Mouse (Mus musculus) left cerebral cortex, postnatal 25 days (tissue): ENCODE data around the gene Tpm3. TPM values are rescaled to one million over a fixed set of nuclear protein-coding genes. Genes with fewer than 3 reads are reported as not detected.
A peak's percentile ranks its signal among the peaks of the same experiment; 100 is the strongest.

Source experiments
- DNase-seq, 2 experiments: peaks; one replicate each; pipeline ENCODE4 v3.0.0; 2022; ENCODE audit warnings: low spot score in 2 of 2, mixed read lengths in 1 of 2
- intact Hi-C: fragments of 180-260 bp; cut with DNase I; formaldehyde crosslinking; loops from one replicate; pipeline ENCODE4 v1.15.1; 2025
- total RNA-seq, 2 experiments: library from RNA; stranded (reverse); gene quantifications; 2 replicates each; pipeline ENCODE4 v1.2.3; 2021

The Tpm3 gene
- total RNA-seq = 100 to 1,000 TPM; 190 to 191 TPM

DNA sequence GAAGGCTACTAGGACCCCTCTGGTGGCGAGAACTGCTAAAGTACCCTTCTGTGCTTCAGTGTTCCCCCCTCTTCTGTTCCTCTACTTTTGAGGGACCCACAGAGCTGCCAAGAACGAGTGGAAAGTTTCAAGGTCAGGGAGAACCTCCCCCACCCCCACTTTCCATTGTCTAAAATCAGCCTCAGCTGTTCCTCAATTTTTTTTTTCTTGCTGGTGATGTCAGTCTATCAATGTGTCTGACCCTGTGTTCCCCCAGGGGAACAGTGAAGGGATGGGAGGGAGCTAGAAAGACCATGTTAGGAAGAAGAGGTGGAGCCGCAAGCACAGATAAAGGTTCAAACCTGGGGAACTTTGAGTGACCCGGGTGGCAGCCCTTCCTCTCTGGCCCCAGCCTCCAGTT, at the start of gene Tpm3:
TSS of gene Tpm3 (plus strand) at position 356 of the 400 bp plus-strand sequence.
- DNase-seq = no peak
- intact Hi-C loops = loop anchor here (10.0 kb wide), 2 partner anchors 187 to 287 kb away; no protein-coding TSS in a partner anchor

GRCm38 (mm10) chr3:90034653-90035052, 37.8 kb upstream of the Tpm3 start:
- DNase-seq = no peak
- intact Hi-C loops = loop anchor here (2.0 kb wide), 1 partner anchor 16 kb away; no protein-coding TSS in a partner anchor

DNA sequence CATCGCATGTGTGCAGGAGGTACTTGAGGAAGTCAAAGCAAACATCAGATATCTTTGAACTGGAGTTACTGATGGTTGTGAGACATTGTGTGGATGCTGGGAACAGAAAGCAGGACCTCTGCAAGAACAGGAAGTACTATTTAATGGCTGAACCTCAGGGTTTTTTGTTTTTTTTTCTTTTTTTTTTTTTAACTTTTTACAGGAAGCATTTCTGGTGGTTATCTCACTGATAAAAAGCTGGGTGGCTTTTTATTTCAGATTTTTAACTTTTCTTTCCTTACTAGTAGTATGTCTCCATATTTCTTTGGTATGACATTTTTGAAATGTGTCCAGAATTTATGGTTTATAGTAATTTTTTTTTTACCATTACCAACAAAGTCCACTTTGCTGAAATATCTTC, 36.2 kb upstream of the Tpm3 start:
- intact Hi-C loops = no loop called here
- no peak for DNase-seq

GRCm38 (mm10) chr3:90049691-90050090, 22.8 kb upstream of the Tpm3 start:
- intact Hi-C loops = no loop called here
- no peak for DNase-seq

DNA sequence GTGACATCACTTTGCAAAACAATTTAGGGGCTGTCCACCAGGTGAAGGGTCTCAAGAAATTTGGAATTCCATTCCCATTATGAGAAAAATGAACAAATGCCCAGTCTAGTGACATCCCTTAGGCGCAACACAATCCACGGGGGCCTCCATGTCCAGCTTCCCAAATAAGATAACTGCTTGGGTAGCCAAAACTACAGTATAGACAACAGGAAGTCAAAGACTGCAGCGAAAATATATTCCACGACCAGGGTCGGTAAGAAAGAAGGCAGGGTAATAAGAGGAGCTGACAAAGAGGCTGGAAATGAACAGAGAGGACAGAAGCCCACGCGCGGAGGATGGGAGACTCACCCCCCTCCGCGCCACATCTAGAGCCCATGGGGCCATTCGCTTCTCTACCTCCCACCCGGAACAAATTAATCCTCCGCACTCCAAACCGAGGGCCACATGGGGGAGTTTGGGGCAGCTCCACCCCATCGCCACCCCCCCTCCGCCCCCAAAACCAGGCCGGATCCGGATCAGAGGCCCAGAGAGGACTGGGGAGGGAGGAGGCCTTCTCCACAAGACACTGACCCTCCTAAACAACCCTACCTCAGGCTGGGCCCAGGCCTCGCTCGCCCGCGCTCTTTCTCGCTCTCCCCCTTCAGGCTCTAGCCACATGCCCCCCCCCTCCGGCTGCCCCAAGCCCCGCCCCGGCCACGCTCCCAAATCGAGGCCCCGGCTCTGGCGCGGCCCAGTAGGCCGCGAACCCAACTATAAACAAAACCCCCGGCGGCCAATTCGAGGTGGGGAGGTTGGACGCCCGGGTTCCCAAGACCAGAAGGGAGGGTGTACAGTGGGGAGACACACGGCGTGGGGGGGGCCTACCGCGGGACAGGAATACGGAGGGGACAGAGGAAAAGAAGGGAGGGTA, 20.8 kb upstream of the Tpm3 start, which contains the start of gene 4933434E20Rik:
TSS of gene 4933434E20Rik (plus strand) at position 196 of the 910 bp plus-strand sequence.
- DNase-seq = peak; percentile 43 to 44
- intact Hi-C loops = loop anchor here (2.0 kb wide), 2 partner anchors 27 to 91 kb away; no protein-coding TSS in a partner anchor

- intact Hi-C loops = loop anchor here (2.0 kb wide), 2 partner anchors 26 to 92 kb away; no protein-coding TSS in a partner anchor
- DNase-seq = peak; percentile 93 to 98
Measured at GRCm38 (mm10) chr3:90052351-90053241, 19.9 kb upstream of the Tpm3 start, which contains the start of gene Ubap2l. Gene Ubap2l (minus strand): TSS chr3:90052628.

GRCm38 (mm10) chr3:90061549-90061948, 10.9 kb upstream of the Tpm3 start:
- no peak for DNase-seq
- intact Hi-C loops = no loop called here

DNA sequence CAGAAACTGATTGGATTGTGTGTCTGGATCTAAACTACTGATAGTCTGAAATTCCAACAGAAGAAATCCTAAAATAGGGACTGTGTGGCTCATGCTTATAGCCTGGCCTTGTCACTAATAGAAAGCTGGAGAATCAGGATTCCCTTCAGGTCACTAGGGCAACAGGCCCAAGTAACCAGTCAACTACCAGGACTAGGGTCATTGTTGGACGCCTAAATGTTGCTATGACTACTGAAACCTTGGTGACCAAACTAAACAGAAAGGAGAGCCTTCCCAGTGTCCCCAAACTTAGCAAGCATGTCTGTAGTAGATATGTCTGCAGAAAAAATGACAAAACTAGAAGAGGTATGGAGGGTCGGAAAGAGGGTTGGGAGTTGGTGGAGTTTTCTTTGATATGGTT, 9.9 kb upstream of the Tpm3 start:
- DNase-seq = no peak
- intact Hi-C loops = no loop called here

DNA sequence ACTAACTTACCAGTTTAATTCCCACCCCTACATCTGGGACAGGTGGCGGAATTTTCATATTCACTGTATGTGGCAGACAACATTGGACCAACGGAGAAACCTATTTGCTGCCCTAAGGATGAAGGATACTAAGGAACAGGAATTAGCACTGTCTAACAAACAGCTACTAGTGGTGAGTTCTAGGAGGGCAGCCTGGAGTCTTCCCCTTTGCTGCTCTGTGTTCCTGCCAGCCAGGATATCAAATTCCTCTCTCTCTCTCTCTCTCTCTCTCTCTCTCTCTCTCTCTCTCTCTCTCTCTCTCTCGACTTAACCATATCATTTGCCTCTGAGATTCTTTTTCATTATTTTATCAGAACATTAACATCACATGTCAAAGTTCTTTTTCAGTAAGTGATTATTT, 8.1 kb upstream of the Tpm3 start:
- no peak for DNase-seq
- intact Hi-C loops = no loop called here

GRCm38 (mm10) chr3:90065553-90065952, 6.9 kb upstream of the Tpm3 start:
- DNase-seq = peak; percentile 41 to 67
- intact Hi-C loops = no loop called here

- intact Hi-C loops = no loop called here
- no peak for DNase-seq
Measured at GRCm38 (mm10) chr3:90067851-90068250, 4.6 kb upstream of the Tpm3 start.

GRCm38 (mm10) chr3:90069688-90070087, 2.8 kb upstream of the Tpm3 start:
- DNase-seq = no peak
- intact Hi-C loops = loop anchor here (10.0 kb wide), 2 partner anchors 185 to 285 kb away; no protein-coding TSS in a partner anchor

- DNase-seq = peak; percentile 82 to 85
- intact Hi-C loops = loop anchor here (10.0 kb wide), 2 partner anchors 192 to 292 kb away; no protein-coding TSS in a partner anchor
Measured at GRCm38 (mm10) chr3:90076921-90077716, 4.7 kb downstream of the Tpm3 start.

- intact Hi-C loops = loop anchor here (2.0 to 10.0 kb wide), 4 partner anchors 25 to 293 kb away; partner anchors contain the start of genes Atp8b2 and Ubap2l
Measured at GRCm38 (mm10) chr3:90078224-90078623, 5.8 kb downstream of the Tpm3 start.

GRCm38 (mm10) chr3:90079133-90079762, 6.8 kb downstream of the Tpm3 start:
- intact Hi-C loops = loop anchor here (2.0 to 10.0 kb wide), 4 partner anchors 26 to 294 kb away; partner anchors contain the start of genes Atp8b2 and Ubap2l
- DNase-seq = peak; percentile 91 to 96

More at GRCm38 (mm10) chr3:90078224-90078623, 5.8 kb downstream of the Tpm3 start:
- no peak for DNase-seq

DNA sequence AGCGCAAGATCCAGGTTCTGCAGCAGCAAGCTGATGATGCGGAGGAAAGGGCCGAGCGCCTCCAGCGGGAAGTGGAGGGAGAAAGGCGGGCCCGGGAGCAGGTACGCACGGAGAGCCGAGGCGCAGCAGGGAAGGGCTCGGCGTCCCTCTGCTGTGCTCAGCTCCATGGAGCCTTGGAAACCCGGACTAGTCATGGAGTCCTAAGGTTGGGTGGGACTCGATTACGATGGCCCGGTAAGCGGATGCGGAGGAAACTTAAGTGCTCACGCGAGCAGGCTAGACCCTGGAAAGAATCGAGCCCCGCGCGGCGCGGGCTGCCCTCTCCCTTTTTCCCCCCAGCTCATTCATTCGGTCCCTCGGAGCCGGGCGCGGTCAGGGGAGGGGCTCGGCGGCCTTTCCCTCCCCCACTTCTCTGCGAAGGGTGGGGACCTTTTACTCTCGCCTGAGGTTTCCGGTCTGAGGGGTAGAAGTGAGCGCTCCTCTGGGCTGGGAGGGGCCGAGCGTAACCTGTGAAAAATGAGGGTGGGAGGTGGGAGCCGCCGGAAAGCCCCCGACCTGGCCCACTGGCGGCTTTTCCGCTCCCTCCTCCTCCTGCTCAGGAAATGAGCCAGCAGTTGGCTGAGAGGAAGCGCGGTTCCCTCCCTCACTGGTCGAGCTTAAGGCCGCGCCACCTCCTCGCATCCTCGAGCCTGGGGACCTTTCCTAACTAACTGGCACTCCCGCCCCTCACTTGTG, 7.5 kb downstream of the Tpm3 start:
- intact Hi-C loops = loop anchor here (2.0 to 10.0 kb wide), 5 partner anchors 27 to 295 kb away; partner anchors contain the start of genes Atp8b2 and Ubap2l

GRCm38 (mm10) chr3:90080498-90080863, 8.0 kb downstream of the Tpm3 start:
- intact Hi-C loops = loop anchor here (5.0 kb wide), 1 partner anchor 37 kb away; no protein-coding TSS in a partner anchor

More for the DNA sequence above, 7.5 kb downstream of the Tpm3 start:
- peak; percentile 58 to 70 for DNase-seq

More at GRCm38 (mm10) chr3:90080498-90080863, 8.0 kb downstream of the Tpm3 start:
- DNase-seq = no peak
